Mouse (Mus musculus) frontal cortex, postnatal 36 days (tissue): ENCODE data around the gene Zfp791.
A peak's percentile ranks its signal among the peaks of the same experiment; 100 is the strongest.
"Not testable (repeated sequence)": the region's sequence is repeated elsewhere in the genome, so short reads cannot be mapped to it uniquely, and the experiment has no call there.

Source experiments
- DNase-seq, 2 experiments: peaks; one replicate each; pipeline ENCODE4 v3.0.0; 2022; ENCODE audit warnings: low spot score in 2 of 2

Gene Zfp791

GRCm38 (mm10) chr8:85122995-85123394 lies at the start of gene Zfp791:
Zfp791 (minus strand) TSS chr8:85123095.
- no peak for DNase-seq

GRCm38 (mm10) chr8:85171291-85171690 lies 48.4 kb upstream of the Zfp791 start:
- DNase-seq = peak; percentile 14 to 62

GRCm38 (mm10) chr8:85151624-85152023 lies 28.7 kb upstream of the Zfp791 start, which contains the start of gene Cks1brt:
Cks1brt (plus strand) TSS chr8:85151924.
- no peak for DNase-seq

- no peak for DNase-seq
These were observed 19.6 kb upstream of the Zfp791 start for GRCm38 (mm10) chr8:85142516-85142915.

GRCm38 (mm10) chr8:85135690-85136089 lies 12.8 kb upstream of the Zfp791 start:
- not testable (repeated sequence) for DNase-seq

GRCm38 (mm10) chr8:85132335-85132734 lies 9.4 kb upstream of the Zfp791 start:
- DNase-seq = no peak

GRCm38 (mm10) chr8:85123691-85124090 lies 796 bp upstream of the Zfp791 start:
- DNase-seq = no peak

GRCm38 (mm10) chr8:85120251-85120650 lies 2.6 kb downstream of the Zfp791 start:
- not testable (repeated sequence) for DNase-seq

- DNase-seq = peak; percentile 79 to 86
These were observed 3.6 kb downstream of the Zfp791 start for GRCm38 (mm10) chr8:85119052-85119981.

- no peak for DNase-seq
These were observed 5.9 kb downstream of the Zfp791 start for GRCm38 (mm10) chr8:85116984-85117383.

- no peak for DNase-seq
These were observed 7.4 kb downstream of the Zfp791 start for GRCm38 (mm10) chr8:85115501-85115900.

GRCm38 (mm10) chr8:85113241-85113640 lies 9.7 kb downstream of the Zfp791 start:
- no peak for DNase-seq

GRCm38 (mm10) chr8:85100076-85100665 lies 22.7 kb downstream of the Zfp791 start:
- DNase-seq = no peak

GRCm38 (mm10) chr8:85096850-85097249 lies 26.0 kb downstream of the Zfp791 start:
- DNase-seq = no peak

GRCm38 (mm10) chr8:85096196-85096595 lies 26.7 kb downstream of the Zfp791 start:
- no peak for DNase-seq

- DNase-seq = no peak
These were observed 27.3 kb downstream of the Zfp791 start for GRCm38 (mm10) chr8:85095566-85095965.

GRCm38 (mm10) chr8:85095051-85095450 lies 27.8 kb downstream of the Zfp791 start:
- no peak for DNase-seq

- DNase-seq = no peak
These were observed 31.3 kb downstream of the Zfp791 start for GRCm38 (mm10) chr8:85091526-85092090.

- no peak for DNase-seq
These were observed 32.0 kb downstream of the Zfp791 start for GRCm38 (mm10) chr8:85090856-85091255.

- DNase-seq = no peak
These were observed 34.1 kb downstream of the Zfp791 start for GRCm38 (mm10) chr8:85088771-85089170.

GRCm38 (mm10) chr8:85086238-85086637 lies 36.7 kb downstream of the Zfp791 start:
- DNase-seq = no peak

GRCm38 (mm10) chr8:85084633-85085032 lies 38.3 kb downstream of the Zfp791 start:
- DNase-seq = no peak
